Mouse (Mus musculus): Measurements from ENCODE around the gene Zfp579. TPM values are rescaled to one million over a fixed set of nuclear protein-coding genes. Genes with fewer than 3 reads are reported as not detected.

Gene Zfp579
- 25.8 and 31.3 TPM in 2 replicates for polyA plus RNA-seq (2015; fragmentation: Nextera tagmentation; extraction: Ambion mirVana)

- Histone ChIP-seq H3K4me2 (ENCODE audit: low read depth, low read length) (peak within 1 kb of the TSS; percentile 78), H3K27ac (ENCODE audit: low read length) (peak within 1 kb of the TSS; percentile 74), H3K4me1 (ENCODE audit: control insufficient read depth, insufficient read depth, low read length) (peaks cover 14% of the 10 kb centered on the region), H3K9me3 (replicated peaks; ENCODE audit: control insufficient read depth, low read length) (0 out of 2 replicates have a peak, but pooled peaks cover 5% of the 10 kb centered on the region), H3K36me3 (ENCODE audit: control insufficient read depth, insufficient read depth) (peaks cover 18% of the 10 kb centered on the region), H3K27me3 (ENCODE audit: control insufficient read depth, insufficient read depth, low read length) (peaks cover 12% of the 10 kb centered on the region), H3K9ac (ENCODE audit: low read length) (peak within 1 kb of the TSS; percentile 83), H3K4me3 (ENCODE audit: low read length) (peak within 1 kb of the TSS; percentile 70)
- ATAC-seq (replicated peaks; ENCODE audit: extremely low read depth, insufficient read depth, low FRiP score): peak; percentile 75
- WGBS: 5% methylated on average over 17 of the region's 26 CpGs
Measured at GRCm38 (mm10) chr7:4996003-4996895, at the start of gene Zfp579. TSS of gene Zfp579 (minus strand) at chr7:4996158.

DNA sequence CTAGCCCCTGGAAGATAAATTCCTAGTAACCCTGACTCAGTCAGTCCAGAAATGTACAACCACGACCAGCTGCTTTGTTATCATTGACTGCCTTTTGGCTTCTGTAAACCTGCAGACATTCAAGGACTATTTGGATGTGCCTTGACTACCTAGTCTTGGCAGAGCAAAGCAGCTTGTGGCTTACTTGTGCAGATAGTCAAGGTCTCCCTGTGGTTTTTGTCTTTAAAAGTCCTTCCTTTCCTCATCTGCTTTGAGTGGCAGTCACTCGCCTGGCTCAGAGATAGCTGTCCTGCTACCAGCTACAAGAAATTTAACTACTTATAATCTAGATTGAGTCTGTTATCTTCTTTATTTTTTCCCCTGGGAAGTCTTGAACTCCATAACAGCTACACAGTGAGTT lies 49.0 kb upstream of the Zfp579 start:
- WGBS: 49% methylated on average over 2 of the region's 2 CpGs
- H3K9me3 ChIP-seq (replicated peaks; ENCODE audit: control insufficient read depth, low read length): no peaks in the 10 kb centered on the region

DNA sequence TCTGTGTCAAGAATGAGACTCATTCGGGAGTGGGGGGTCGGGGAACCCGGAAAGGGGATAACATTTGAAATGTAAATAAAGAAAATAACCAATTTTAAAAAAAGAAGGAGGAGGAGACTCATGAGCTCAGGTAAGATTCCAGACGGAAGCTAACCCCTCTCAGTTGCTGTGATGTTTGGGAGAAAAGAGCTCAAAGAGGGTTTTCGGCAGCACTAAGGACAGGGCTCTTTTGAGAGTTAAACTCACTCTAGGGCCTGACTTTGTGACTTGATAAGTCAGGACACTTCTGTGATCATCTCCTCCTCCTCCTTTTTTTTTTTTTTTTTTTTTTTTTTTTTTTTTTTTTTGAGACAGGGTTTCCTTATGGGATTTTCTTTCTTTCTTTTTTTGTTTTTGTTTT lies 43.0 kb upstream of the Zfp579 start:
- no peak for ATAC-seq (replicated peaks; ENCODE audit: extremely low read depth, insufficient read depth, low FRiP score)
- Histone ChIP-seq H3K4me3 (ENCODE audit: low read length) (peak overlapping the region; percentile 86), H3K36me3 (ENCODE audit: control insufficient read depth, insufficient read depth) (peaks cover 22% of the 10 kb centered on the region), H3K4me2 (ENCODE audit: low read depth, low read length) (peak overlapping the region; percentile 64), H3K27ac (ENCODE audit: low read length) (peak overlapping the region; percentile 98), H3K4me1 (ENCODE audit: control insufficient read depth, insufficient read depth, low read length) (peaks cover 9% of the 10 kb centered on the region), H3K27me3 (ENCODE audit: control insufficient read depth, insufficient read depth, low read length) (no peaks in the 10 kb centered on the region), H3K9ac (ENCODE audit: low read length) (peak overlapping the region; percentile 92), H3K9me3 (replicated peaks; ENCODE audit: control insufficient read depth, low read length) (no peaks in the 10 kb centered on the region)
- WGBS: 32% methylated on average over 5 of the region's 5 CpGs

More for the DNA sequence above, 49.0 kb upstream of the Zfp579 start:
- H3K27ac ChIP-seq (ENCODE audit: low read length): no peak overlapping the region
- no peak overlapping the region for H3K4me2 ChIP-seq (ENCODE audit: low read depth, low read length)
- no peak for ATAC-seq (replicated peaks; ENCODE audit: extremely low read depth, insufficient read depth, low FRiP score)
- H3K27me3 ChIP-seq (ENCODE audit: control insufficient read depth, insufficient read depth, low read length): no peaks in the 10 kb centered on the region
- H3K36me3 ChIP-seq (ENCODE audit: control insufficient read depth, insufficient read depth): 0 out of 2 replicates have a peak, but pooled peaks cover 3% of the 10 kb centered on the region
- H3K4me1 ChIP-seq (ENCODE audit: control insufficient read depth, insufficient read depth, low read length): no peaks in the 10 kb centered on the region
- H3K9ac ChIP-seq (ENCODE audit: low read length): no peak overlapping the region
- H3K4me3 ChIP-seq (ENCODE audit: low read length): no peak overlapping the region

DNA sequence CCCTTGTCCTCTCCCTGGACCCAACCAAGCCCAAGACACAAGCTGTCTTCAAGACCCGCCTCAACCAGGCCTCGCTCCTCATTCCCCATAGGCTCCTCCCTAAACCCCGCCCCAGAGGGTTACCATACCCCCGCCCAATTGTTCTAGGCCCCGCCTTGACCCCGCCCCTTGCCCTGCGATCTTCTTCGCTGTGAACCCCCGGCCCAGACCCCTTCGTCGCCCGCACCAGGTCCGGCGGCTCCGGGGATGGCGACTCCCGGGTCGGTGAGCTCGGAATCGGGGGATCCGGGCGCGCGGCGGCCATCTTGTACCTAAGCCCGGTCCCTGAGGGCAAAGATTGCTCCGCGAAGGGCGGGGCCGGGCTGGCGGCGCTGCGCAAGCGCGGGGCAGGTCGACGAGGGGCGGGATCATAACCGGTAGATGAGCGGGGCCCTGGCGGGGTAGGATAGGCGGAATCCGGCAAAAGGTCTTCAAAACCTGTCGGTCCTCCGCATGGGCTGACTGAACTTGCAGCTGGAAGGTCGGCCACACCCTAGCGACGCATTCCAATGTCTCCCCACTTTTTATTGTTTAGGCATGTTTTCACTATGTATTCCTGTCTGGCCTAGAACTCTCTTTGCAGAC lies 42.3 kb upstream of the Zfp579 start, which contains the start of gene Zfp784:
Zfp784 (minus strand) TSS at position 338 of the 624 bp plus-strand sequence.
- ATAC-seq (replicated peaks; ENCODE audit: extremely low read depth, insufficient read depth, low FRiP score): peak; percentile 98
- Histone ChIP-seq H3K9ac (ENCODE audit: low read length) (peak within 1 kb of the TSS; percentile 92), H3K27ac (ENCODE audit: low read length) (peak within 1 kb of the TSS; percentile 98), H3K9me3 (replicated peaks; ENCODE audit: control insufficient read depth, low read length) (no peaks in the 10 kb centered on the region), H3K4me3 (ENCODE audit: low read length) (peak within 1 kb of the TSS; percentile 86), H3K36me3 (ENCODE audit: control insufficient read depth, insufficient read depth) (peaks cover 29% of the 10 kb centered on the region), H3K27me3 (ENCODE audit: control insufficient read depth, insufficient read depth, low read length) (no peaks in the 10 kb centered on the region), H3K4me1 (ENCODE audit: control insufficient read depth, insufficient read depth, low read length) (peaks cover 9% of the 10 kb centered on the region), H3K4me2 (ENCODE audit: low read depth, low read length) (peak within 1 kb of the TSS; percentile 64)
- WGBS: under 1% methylated on average over 48 of the region's 48 CpGs

DNA sequence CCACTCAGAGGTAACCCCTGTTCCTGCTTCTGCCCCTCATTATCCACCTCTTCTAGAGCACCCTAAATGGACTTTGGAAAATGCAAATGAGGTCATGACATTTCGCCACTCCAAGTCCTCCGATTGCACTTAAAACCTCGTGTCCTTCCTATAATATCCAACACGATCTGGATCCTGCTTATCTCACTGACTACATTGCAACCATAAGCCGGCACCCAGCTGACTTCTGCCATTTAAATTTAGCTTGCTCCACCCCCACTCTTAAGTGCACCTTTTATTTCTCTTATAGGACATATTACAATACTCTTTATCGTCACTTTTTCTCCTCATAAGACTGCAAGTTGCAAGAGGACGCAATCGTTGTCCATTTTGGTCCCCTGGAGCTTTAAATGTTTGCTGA lies 41.5 kb upstream of the Zfp579 start:
- ATAC-seq (replicated peaks; ENCODE audit: extremely low read depth, insufficient read depth, low FRiP score): no peak
- H3K4me3 ChIP-seq (ENCODE audit: low read length): peak overlapping the region; percentile 86
- peak overlapping the region; percentile 98 for H3K27ac ChIP-seq (ENCODE audit: low read length)
- no peaks in the 10 kb centered on the region for H3K27me3 ChIP-seq (ENCODE audit: control insufficient read depth, insufficient read depth, low read length)
- 74% methylated on average over 8 of the region's 8 CpGs for WGBS
- peak overlapping the region; percentile 92 for H3K9ac ChIP-seq (ENCODE audit: low read length)
- H3K9me3 ChIP-seq (replicated peaks; ENCODE audit: control insufficient read depth, low read length): no peaks in the 10 kb centered on the region
- H3K4me1 ChIP-seq (ENCODE audit: control insufficient read depth, insufficient read depth, low read length): peaks cover 9% of the 10 kb centered on the region
- H3K36me3 ChIP-seq (ENCODE audit: control insufficient read depth, insufficient read depth): peaks cover 37% of the 10 kb centered on the region
- H3K4me2 ChIP-seq (ENCODE audit: low read depth, low read length): peak overlapping the region; percentile 64

DNA sequence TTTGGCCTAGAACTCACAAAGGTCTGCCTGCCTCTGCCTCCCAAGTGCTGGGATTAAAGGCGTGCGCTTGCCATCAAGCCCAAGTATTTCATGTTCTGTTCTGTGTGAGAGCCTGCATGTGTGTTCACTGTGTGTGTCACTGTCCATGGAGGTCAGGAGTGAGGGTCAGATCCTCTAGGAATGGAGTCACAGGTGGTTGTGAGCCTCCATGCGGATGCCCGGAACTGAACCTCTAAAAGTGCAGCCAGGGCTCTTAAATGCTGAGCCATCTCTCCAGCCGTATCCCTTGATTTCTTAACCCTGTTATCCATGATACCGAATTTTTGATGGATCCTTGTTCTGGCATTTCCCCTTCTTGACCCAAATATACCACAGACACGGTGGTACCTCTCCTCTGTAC lies 41.1 kb upstream of the Zfp579 start:
- Histone ChIP-seq H3K27ac (ENCODE audit: low read length) (no peak overlapping the region; the same call in 1 of the 2 replicates), H3K9ac (ENCODE audit: low read length) (no peak overlapping the region; the same call in 1 of the 2 replicates), H3K9me3 (replicated peaks; ENCODE audit: control insufficient read depth, low read length) (peaks cover 2% of the 10 kb centered on the region), H3K27me3 (ENCODE audit: control insufficient read depth, insufficient read depth, low read length) (no peaks in the 10 kb centered on the region), H3K36me3 (ENCODE audit: control insufficient read depth, insufficient read depth) (peaks cover 41% of the 10 kb centered on the region), H3K4me3 (ENCODE audit: low read length) (no peak overlapping the region), H3K4me2 (ENCODE audit: low read depth, low read length) (no peak overlapping the region), H3K4me1 (ENCODE audit: control insufficient read depth, insufficient read depth, low read length) (peaks cover 9% of the 10 kb centered on the region)
- WGBS: 89% methylated on average over 7 of the region's 7 CpGs
- ATAC-seq (replicated peaks; ENCODE audit: extremely low read depth, insufficient read depth, low FRiP score): no peak

DNA sequence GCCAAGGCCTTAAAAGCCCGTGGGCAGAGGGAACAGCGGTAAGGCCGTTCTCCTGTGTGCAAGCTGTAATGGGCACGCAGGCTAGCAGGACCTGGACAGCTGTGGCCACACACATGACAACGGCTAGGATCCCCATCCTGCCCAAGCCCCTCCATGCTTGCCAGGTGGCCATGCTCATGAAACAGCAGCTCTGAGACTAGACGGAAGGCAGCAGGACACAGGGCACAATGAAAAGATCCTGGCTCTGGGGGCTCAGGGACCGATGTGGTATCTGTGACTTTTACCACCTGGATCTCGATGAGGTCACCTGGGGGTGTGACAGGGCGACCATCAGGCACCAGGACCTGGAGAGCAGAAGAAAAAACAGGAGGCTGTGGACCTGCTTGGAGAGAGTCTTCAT lies 40.2 kb upstream of the Zfp579 start:
- Histone ChIP-seq H3K9ac (ENCODE audit: low read length) (no peak overlapping the region), H3K9me3 (replicated peaks; ENCODE audit: control insufficient read depth, low read length) (peaks cover 10% of the 10 kb centered on the region), H3K4me3 (ENCODE audit: low read length) (no peak overlapping the region), H3K27ac (ENCODE audit: low read length) (no peak overlapping the region), H3K4me2 (ENCODE audit: low read depth, low read length) (no peak overlapping the region), H3K36me3 (ENCODE audit: control insufficient read depth, insufficient read depth) (peaks cover 50% of the 10 kb centered on the region), H3K4me1 (ENCODE audit: control insufficient read depth, insufficient read depth, low read length) (peaks cover 9% of the 10 kb centered on the region), H3K27me3 (ENCODE audit: control insufficient read depth, insufficient read depth, low read length) (no peaks in the 10 kb centered on the region)
- no peak for ATAC-seq (replicated peaks; ENCODE audit: extremely low read depth, insufficient read depth, low FRiP score)
- WGBS: 89% methylated on average over 9 of the region's 9 CpGs

DNA sequence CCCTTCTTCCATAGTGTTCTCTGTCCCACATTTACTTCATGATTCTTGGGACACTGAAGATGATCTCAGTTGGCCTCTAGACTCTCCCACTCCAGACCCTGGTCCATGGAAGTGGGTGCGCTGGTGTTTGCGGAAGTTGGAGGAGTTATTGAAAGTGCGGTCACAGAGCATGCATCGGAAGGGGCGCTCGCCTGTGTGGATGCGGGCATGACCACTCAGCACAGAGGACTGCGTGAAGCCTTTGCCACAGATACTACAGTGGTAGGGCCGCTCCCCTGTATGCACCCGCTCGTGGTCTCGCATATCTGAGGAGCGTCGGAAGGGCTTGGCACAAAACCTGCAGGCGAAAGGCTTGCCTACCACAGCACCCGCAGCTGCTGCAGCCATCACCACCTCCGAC lies 39.7 kb upstream of the Zfp579 start:
- Histone ChIP-seq H3K9me3 (replicated peaks; ENCODE audit: control insufficient read depth, low read length) (peaks cover 16% of the 10 kb centered on the region), H3K4me1 (ENCODE audit: control insufficient read depth, insufficient read depth, low read length) (peaks cover 9% of the 10 kb centered on the region), H3K4me3 (ENCODE audit: low read length) (no peak overlapping the region), H3K36me3 (ENCODE audit: control insufficient read depth, insufficient read depth) (peaks cover 53% of the 10 kb centered on the region), H3K27ac (ENCODE audit: low read length) (no peak overlapping the region), H3K27me3 (ENCODE audit: control insufficient read depth, insufficient read depth, low read length) (no peaks in the 10 kb centered on the region), H3K4me2 (ENCODE audit: low read depth, low read length) (no peak overlapping the region), H3K9ac (ENCODE audit: low read length) (no peak overlapping the region)
- 96% methylated on average over 17 of the region's 17 CpGs for WGBS
- no peak for ATAC-seq (replicated peaks; ENCODE audit: extremely low read depth, insufficient read depth, low FRiP score)

GRCm38 (mm10) chr7:5033818-5034217 lies 37.9 kb upstream of the Zfp579 start, which contains the start of gene 4632433K11Rik:
TSS of gene 4632433K11Rik (plus strand) at chr7:5034118.
- 84% methylated on average over 3 of the region's 3 CpGs for WGBS
- no peak for ATAC-seq (replicated peaks; ENCODE audit: extremely low read depth, insufficient read depth, low FRiP score)

More at GRCm38 (mm10) chr7:5033818-5034217, 37.9 kb upstream of the Zfp579 start, which contains the start of gene 4632433K11Rik:
- Histone ChIP-seq H3K27me3 (ENCODE audit: control insufficient read depth, insufficient read depth, low read length) (no peaks in the 10 kb centered on the region), H3K4me2 (ENCODE audit: low read depth, low read length) (no peak within 1 kb of the TSS), H3K9ac (ENCODE audit: low read length) (no peak within 1 kb of the TSS), H3K36me3 (ENCODE audit: control insufficient read depth, insufficient read depth) (peaks cover 70% of the 10 kb centered on the region), H3K4me1 (ENCODE audit: control insufficient read depth, insufficient read depth, low read length) (peaks cover 9% of the 10 kb centered on the region), H3K27ac (ENCODE audit: low read length) (no peak within 1 kb of the TSS), H3K4me3 (ENCODE audit: low read length) (no peak within 1 kb of the TSS), H3K9me3 (replicated peaks; ENCODE audit: control insufficient read depth, low read length) (peaks cover 33% of the 10 kb centered on the region)
